9 mouse cellular contexts compared by ENCODE assay signal in the genomic region with DNA sequence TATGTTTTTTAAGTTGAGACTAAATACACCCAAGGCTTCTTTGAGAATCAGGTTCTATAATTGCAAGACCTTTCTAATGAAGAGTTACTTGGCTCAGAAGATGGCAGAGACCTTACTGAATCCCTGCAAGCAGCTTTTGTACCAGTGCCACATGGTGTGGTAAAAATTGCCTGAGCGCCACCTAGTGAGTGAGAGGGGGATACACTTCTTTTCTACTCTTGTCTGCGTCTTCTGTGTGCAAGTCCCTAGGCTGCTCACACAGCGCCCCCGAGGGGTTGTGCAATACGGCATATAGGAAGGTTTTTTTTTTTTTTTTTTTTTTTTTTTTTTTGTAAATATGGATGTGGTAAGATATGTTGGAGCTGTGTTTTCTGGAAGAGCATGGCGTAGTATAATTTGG. TPM values are rescaled to one million over a fixed set of nuclear protein-coding genes. Genes with fewer than 3 reads are reported as not detected.
DNase-seq lines count a peak whose midpoint lies in the region; ATAC-seq and TF ChIP-seq lines count a peak whose summit lies in the region.
"Had no signal": no experiment of that assay in that cellular context is flagged by ENCODE, and none has a peak within 500 bp of the region (broad histone marks: within the 10 kb centered on the region; RNA-seq: fewer than 3 reads in every experiment).

No protein-coding gene starts in this region.

- H3K4me2 ChIP-seq in heart, embryonic 14.5 days (ENCODE audit: low read length) = no peak overlapping the region
- no peak overlapping the region for H3K4me2 ChIP-seq in liver, postnatal 0 days (ENCODE audit: low read depth, low read length)

- H3K36me3 ChIP-seq in C2C12 (ENCODE audit: control insufficient read depth, insufficient read depth) = no peaks in the 10 kb centered on the region
- no peaks in the 10 kb centered on the region for H3K36me3 ChIP-seq in heart, embryonic 14.5 days (ENCODE audit: control insufficient read depth, insufficient read depth, low read length)
- no peaks in the 10 kb centered on the region for H3K36me3 ChIP-seq in liver, postnatal 0 days (replicated peaks; ENCODE audit: insufficient read depth, low read length)

- H3ac ChIP-seq in C2C12 (ENCODE audit: control insufficient read depth, insufficient read length, low read depth) = no peak overlapping the region

- no peak overlapping the region for H3K9ac ChIP-seq in heart, embryonic 14.5 days (ENCODE audit: low read length)
- H3K9ac ChIP-seq in liver, postnatal 0 days (replicated peaks) = no peak overlapping the region

- H3K4me3 ChIP-seq in C2C12 (ENCODE audit: insufficient read depth, poor library complexity, severe bottlenecking) = no peak overlapping the region
- no peak overlapping the region for H3K4me3 ChIP-seq in heart, embryonic 14.5 days (ENCODE audit: control insufficient read depth in 1 of 2, insufficient read depth in 1 of 2, low read depth in 1 of 2, low read length in 2 of 2)
- H3K4me3 ChIP-seq in liver, postnatal 0 days (ENCODE audit: low read depth, low read length) = no peak overlapping the region
- H3K4me3 ChIP-seq: erythroblast, embryonic 14.5 days had no signal

- TF ChIP-seq EP300 in liver, postnatal 0 days (IDR thresholded peaks at IDR 0.05; ENCODE audit: low read depth) = no peak

- peak; percentile 55 for DNase-seq in adrenal gland, adult 2 months
- DNase-seq in embryo, embryonic 9.5 days (ENCODE audit: extremely low spot score) = peak; percentile 66
- DNase-seq in kidney, postnatal 10 days = peak; percentile 79
- DNase-seq in liver, postnatal 0 days = peak; percentile 72
- DNase-seq in retina, embryonic 14.5 days (ENCODE audit: low spot score) = peak; percentile 77
- peak; percentile 89 for DNase-seq in thymus, postnatal 14 days

- no peaks in the 10 kb centered on the region for H3K79me2 ChIP-seq in C2C12 (ENCODE audit: control insufficient read depth, insufficient read depth)

- H3K27ac ChIP-seq in heart, embryonic 14.5 days (replicated peaks in 1 of 2; ENCODE audit: control insufficient read depth in 1 of 2, insufficient read depth in 1 of 2, low read depth in 2 of 2, low read length in 2 of 2) = no peak overlapping the region
- no peak overlapping the region for H3K27ac ChIP-seq in liver, postnatal 0 days (ENCODE audit: low read depth)

- no peaks in the 10 kb centered on the region for H3K9me3 ChIP-seq in heart, embryonic 14.5 days (ENCODE audit: control insufficient read depth, low read length)
- no peaks in the 10 kb centered on the region for H3K9me3 ChIP-seq in liver, postnatal 0 days (ENCODE audit: low read length)

- peaks cover 7% of the 10 kb centered on the region for H3K27me3 ChIP-seq in C2C12 (ENCODE audit: control insufficient read depth, insufficient read depth, insufficient read length)
- no peaks in the 10 kb centered on the region for H3K27me3 ChIP-seq in heart, embryonic 14.5 days (ENCODE audit: control insufficient read depth, insufficient read depth, low read length)
- no peaks in the 10 kb centered on the region for H3K27me3 ChIP-seq in liver, postnatal 0 days (ENCODE audit: insufficient read depth, low read length)

- no peak for TF ChIP-seq CTCF in C2C12 (IDR thresholded peaks at IDR 0.05; ENCODE audit: control insufficient read depth, insufficient read depth, insufficient read length)
- TF ChIP-seq CTCF in liver, postnatal 0 days (IDR thresholded peaks at IDR 0.05; ENCODE audit: low read depth) = peak; percentile 76

- 15% methylated on average over 6 of the region's 6 CpGs for WGBS in heart, embryonic 14.5 days
- 4% methylated on average over 6 of the region's 6 CpGs for WGBS in liver, postnatal 0 days (ENCODE audit: insufficient replicate concordance)

- peaks cover 2 to 10% of the 10 kb centered on the region in 2 experiments; a peak in 1 of 4 replicates for H3K4me1 ChIP-seq in heart, embryonic 14.5 days (ENCODE audit: control insufficient read depth in 2 of 2, insufficient read depth in 2 of 2, low read length in 2 of 2)
- no peaks in the 10 kb centered on the region for H3K4me1 ChIP-seq in liver, postnatal 0 days (ENCODE audit: insufficient read depth)

- no peaks in the 10 kb centered on the region for H3K79me3 ChIP-seq in C2C12 (ENCODE audit: low read depth)

- 0 out of 2 replicates have a peak, but pooled peaks have one; percentile 41 for ATAC-seq in heart, embryonic 14.5 days (ENCODE audit: insufficient number of reproducible peaks, insufficient read depth, low FRiP score, low read depth)
- ATAC-seq in liver, postnatal 0 days = peak; percentile 73

TF ChIP-seq in C2C12, 6 proteins besides CTCF, POLR2A, EP300 and RAD21:
- peak; percentile 60 for TF ChIP-seq CEBPB (IDR thresholded peaks at IDR 0.05; ENCODE audit: low read depth)
- no peak for TF ChIP-seq MYOD1 (IDR thresholded peaks at IDR 0.05; ENCODE audit: control insufficient read depth, insufficient read length, low read depth)
- no peak for TF ChIP-seq MYOG (IDR thresholded peaks at IDR 0.05; ENCODE audit: control insufficient read depth, extremely low read depth, insufficient read length)

RNA-seq across cellular contexts. Expression of gene Slc46a2, which starts 13.5 kb away (rescaled TPM):
- polyA plus RNA-seq in C2C12 (2012; fragmentation: generic; extraction: Trizol) = not detected
- total RNA-seq in adrenal gland, adult 2 months (2021) = not detected
- not detected in 2 replicates for polyA plus RNA-seq in adrenal gland, adult 2 months (2012; rRNA removed)
- 0.11 and 0.18 TPM in 2 replicates for polyA plus RNA-seq in heart, embryonic 14.5 days (2014; fragmentation: Nextera tagmentation; extraction: Ambion mirVana)
- not detected in 2 replicates for polyA plus RNA-seq in liver, postnatal 0 days (2015; fragmentation: Nextera tagmentation; extraction: Ambion mirVana)
- polyA plus RNA-seq: erythroblast, embryonic 14.5 days had no signal

RNA-seq across cellular contexts. Expression of gene Mup4, which starts 32.2 kb away (rescaled TPM):
- not detected for polyA plus RNA-seq in C2C12 (2012; fragmentation: generic; extraction: Trizol)
- total RNA-seq in adrenal gland, adult 2 months (2021) = not detected
- polyA plus RNA-seq in adrenal gland, adult 2 months (2012; rRNA removed) = not detected in 2 replicates
- polyA plus RNA-seq in heart, embryonic 14.5 days (2014; fragmentation: Nextera tagmentation; extraction: Ambion mirVana) = not detected in 2 replicates
- polyA plus RNA-seq in liver, postnatal 0 days (2015; fragmentation: Nextera tagmentation; extraction: Ambion mirVana) = not detected in 2 replicates
- polyA plus RNA-seq: erythroblast, embryonic 14.5 days had no signal

RNA-seq across cellular contexts. Expression of gene Mup6, which starts 35.7 kb away (rescaled TPM):
- polyA plus RNA-seq in C2C12 (2012; fragmentation: generic; extraction: Trizol) = not detected
- not detected for total RNA-seq in adrenal gland, adult 2 months (2021)
- not detected in 2 replicates for polyA plus RNA-seq in adrenal gland, adult 2 months (2012; rRNA removed)
- polyA plus RNA-seq in heart, embryonic 14.5 days (2014; fragmentation: Nextera tagmentation; extraction: Ambion mirVana) = not detected in 2 replicates
- polyA plus RNA-seq in liver, postnatal 0 days (2015; fragmentation: Nextera tagmentation; extraction: Ambion mirVana) = not detected in 2 replicates
- polyA plus RNA-seq: erythroblast, embryonic 14.5 days had no signal
